Mouse (Mus musculus) neural tube, embryonic 12.5 days (tissue): Measurements from ENCODE around the gene Myof. TPM values are rescaled to one million over a fixed set of nuclear protein-coding genes. Genes with fewer than 3 reads are reported as not detected.

Source experiments
- ATAC-seq: fragments of 200-750 bp; cut with Nextera tagmentation; 2 replicates; pipeline ENCODE4 v1.8.0; 2017; ENCODE audit warnings: low read depth, mild to moderate bottlenecking, moderate TSS enrichment, moderate library complexity; ENCODE audit not compliant: low FRiP score
- H3K27ac ChIP-seq: fragments of 300-500 bp; sonication (generic); 2 replicates; pipeline ENCODE4 v1.5.1; 2016
- H3K27me3 ChIP-seq: fragments of 300-500 bp; sonication (generic); replicated peaks from 2 replicates; pipeline ENCODE4 v1.6.1; 2016; ENCODE audit warnings: mild to moderate bottlenecking
- H3K36me3 ChIP-seq: fragments of 300-500 bp; sonication (generic); 2 replicates; pipeline ENCODE4 v1.6.1; 2016; ENCODE audit warnings: mild to moderate bottlenecking
- H3K4me1 ChIP-seq: fragments of 300-500 bp; sonication (generic); 2 replicates; pipeline ENCODE4 v1.6.1; 2016
- H3K4me2 ChIP-seq: fragments of 300-500 bp; sonication (generic); replicated peaks from 2 replicates; pipeline ENCODE4 v1.6.1; 2016; ENCODE audit warnings: mild to moderate bottlenecking
- H3K4me3 ChIP-seq: fragments of 300-500 bp; sonication (generic); 2 replicates; pipeline ENCODE4 v1.5.1; 2016
- H3K9ac ChIP-seq: fragments of 300-500 bp; sonication (generic); 2 replicates; pipeline ENCODE4 v1.6.1; 2016; ENCODE audit warnings: mild to moderate bottlenecking
- H3K9me3 ChIP-seq: fragments of 300-500 bp; sonication (generic); 2 replicates; pipeline ENCODE4 v1.6.1; 2016; ENCODE audit warnings: mild to moderate bottlenecking
- WGBS: fragments of 180-500 bp; shearing (Covaris S2); methylation state at CpG from one replicate; pipeline ENCODE4 v1.1.7; 2016; 5-methylcytosine and 5-hydroxymethylcytosine counted together
- polyA plus RNA-seq: library from polyadenylated mRNA; unstranded; fragments of >200 nt; fragmentation: Nextera tagmentation; extraction: Ambion mirVana; gene quantifications from 2 replicates; pipeline ENCODE4 v1.2.1, GENCODE M21; 2016

The Myof gene
- polyA plus RNA-seq, 1 experiment from 2014 or later = 3.9 TPM

GRCm38 (mm10) chr19:37921098-37921497, 122.3 kb downstream of the Myof start:
- no peak overlapping the region for H3K4me3 ChIP-seq
- no peaks in the 10 kb centered on the region for H3K36me3 ChIP-seq
- no peak overlapping the region for H3K4me2 ChIP-seq
- no peak overlapping the region for H3K9ac ChIP-seq
- H3K27ac ChIP-seq = no peak overlapping the region
- no peak for ATAC-seq
- H3K27me3 ChIP-seq = no peaks in the 10 kb centered on the region
- no peaks in the 10 kb centered on the region for H3K4me1 ChIP-seq
- 27% methylated on average over 5 of the region's 5 CpGs for WGBS
- H3K9me3 ChIP-seq = no peaks in the 10 kb centered on the region

- Histone ChIP-seq H3K4me2 (no peak overlapping the region), H3K4me1 (no peaks in the 10 kb centered on the region), H3K9ac (no peak overlapping the region), H3K27ac (no peak overlapping the region), H3K27me3 (no peaks in the 10 kb centered on the region), H3K9me3 (no peaks in the 10 kb centered on the region), H3K4me3 (no peak overlapping the region), H3K36me3 (no peaks in the 10 kb centered on the region)
- ATAC-seq = no peak
- whole genome bisulfite sequencing = 61% methylated on average over 12 of the region's 12 CpGs
Measured at GRCm38 (mm10) chr19:37918515-37918932, 124.9 kb downstream of the Myof start.

DNA sequence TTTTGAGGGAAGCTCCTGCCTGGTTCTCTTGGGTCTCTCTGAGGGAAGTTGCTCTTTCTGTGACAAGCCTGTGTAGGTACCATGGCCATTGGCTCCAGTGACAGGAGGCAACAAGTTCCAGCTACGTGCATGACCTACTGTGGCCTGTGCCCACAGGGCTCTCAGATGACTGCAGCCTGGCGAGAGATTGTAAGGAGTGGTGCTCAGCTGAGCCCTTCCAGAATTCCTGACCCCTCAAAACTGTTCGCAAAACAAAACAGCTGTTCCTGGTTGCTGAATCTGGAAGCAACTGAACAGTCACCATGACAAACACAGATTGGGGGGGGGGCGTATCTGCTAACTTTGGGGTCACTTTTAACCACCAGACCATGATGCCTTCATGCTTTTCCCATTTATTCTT, 129.1 kb downstream of the Myof start:
- H3K9me3 ChIP-seq = no peaks in the 10 kb centered on the region
- no peak overlapping the region for H3K27ac ChIP-seq
- H3K9ac ChIP-seq = no peak overlapping the region
- no peak overlapping the region for H3K4me2 ChIP-seq
- no peak overlapping the region for H3K4me3 ChIP-seq
- H3K36me3 ChIP-seq = no peaks in the 10 kb centered on the region
- WGBS = 95% methylated on average over 4 of the region's 4 CpGs
- no peaks in the 10 kb centered on the region for H3K4me1 ChIP-seq
- H3K27me3 ChIP-seq = no peaks in the 10 kb centered on the region
- ATAC-seq = no peak

GRCm38 (mm10) chr19:37912501-37912900, 130.9 kb downstream of the Myof start:
- H3K27ac ChIP-seq = no peak overlapping the region
- no peak overlapping the region for H3K9ac ChIP-seq
- no peak overlapping the region for H3K4me2 ChIP-seq
- H3K36me3 ChIP-seq = no peaks in the 10 kb centered on the region
- ATAC-seq = no peak
- no peak overlapping the region for H3K4me3 ChIP-seq
- WGBS = 77% methylated on average over 6 of the region's 6 CpGs
- no peaks in the 10 kb centered on the region for H3K9me3 ChIP-seq
- H3K4me1 ChIP-seq = 0 out of 2 replicates have a peak, but pooled peaks cover 2% of the 10 kb centered on the region
- no peaks in the 10 kb centered on the region for H3K27me3 ChIP-seq

GRCm38 (mm10) chr19:37909830-37910261, 133.5 kb downstream of the Myof start:
- 69% methylated on average over 5 of the region's 5 CpGs for WGBS
- Histone ChIP-seq H3K36me3 (no peaks in the 10 kb centered on the region), H3K27ac (no peak overlapping the region), H3K4me1 (peaks cover 7% of the 10 kb centered on the region; the same call in 1 of the 2 replicates), H3K4me3 (no peak overlapping the region), H3K4me2 (no peak overlapping the region), H3K27me3 (no peaks in the 10 kb centered on the region), H3K9me3 (no peaks in the 10 kb centered on the region), H3K9ac (no peak overlapping the region)
- ATAC-seq = no peak

GRCm38 (mm10) chr19:37907451-37908320, 135.7 kb downstream of the Myof start:
- no peaks in the 10 kb centered on the region for H3K9me3 ChIP-seq
- H3K4me3 ChIP-seq = no peak overlapping the region
- no peak overlapping the region for H3K27ac ChIP-seq
- no peaks in the 10 kb centered on the region for H3K36me3 ChIP-seq
- no peak overlapping the region for H3K9ac ChIP-seq
- H3K27me3 ChIP-seq = no peaks in the 10 kb centered on the region
- H3K4me1 ChIP-seq = peaks cover 7% of the 10 kb centered on the region; the same call in 1 of the 2 replicates
- no peak for ATAC-seq
- 50% methylated on average over 17 of the region's 17 CpGs for WGBS
- no peak overlapping the region for H3K4me2 ChIP-seq

- Histone ChIP-seq H3K27me3 (no peaks in the 10 kb centered on the region), H3K4me2 (no peak overlapping the region), H3K9me3 (no peaks in the 10 kb centered on the region), H3K4me1 (peaks cover 7% of the 10 kb centered on the region; the same call in 1 of the 2 replicates), H3K4me3 (no peak overlapping the region), H3K27ac (no peak overlapping the region), H3K36me3 (no peaks in the 10 kb centered on the region), H3K9ac (no peak overlapping the region)
- no peak for ATAC-seq
- 59% methylated on average over 3 of the region's 3 CpGs for WGBS
Measured at GRCm38 (mm10) chr19:37906916-37907315, 136.5 kb downstream of the Myof start.

DNA sequence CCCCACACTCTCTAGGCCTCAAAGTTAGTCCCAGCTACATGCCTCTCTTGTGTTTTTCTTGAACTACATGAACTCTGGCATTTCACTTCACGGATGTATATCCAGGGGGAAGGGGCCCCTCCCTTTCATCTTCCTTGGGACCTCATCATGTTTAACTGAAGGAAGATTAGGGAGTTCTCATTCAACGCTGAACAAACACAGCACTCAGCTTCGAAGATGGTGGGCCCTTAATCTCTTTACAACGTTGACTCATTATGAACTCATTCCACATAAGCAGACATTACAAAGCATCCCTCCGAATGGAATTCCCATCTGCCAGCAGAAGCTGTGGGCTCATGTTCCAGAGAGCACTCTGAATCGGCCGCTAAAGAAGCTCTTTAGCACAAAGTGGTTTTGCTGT, 147.3 kb downstream of the Myof start:
- H3K36me3 ChIP-seq = no peaks in the 10 kb centered on the region
- no peaks in the 10 kb centered on the region; the same call in 1 of the 2 replicates for H3K27me3 ChIP-seq
- H3K9ac ChIP-seq = no peak overlapping the region
- H3K4me1 ChIP-seq = no peaks in the 10 kb centered on the region
- WGBS = 51% methylated on average over 7 of the region's 7 CpGs
- ATAC-seq = no peak
- H3K4me3 ChIP-seq = no peak overlapping the region
- no peak overlapping the region for H3K27ac ChIP-seq
- H3K4me2 ChIP-seq = no peak overlapping the region
- no peaks in the 10 kb centered on the region for H3K9me3 ChIP-seq

DNA sequence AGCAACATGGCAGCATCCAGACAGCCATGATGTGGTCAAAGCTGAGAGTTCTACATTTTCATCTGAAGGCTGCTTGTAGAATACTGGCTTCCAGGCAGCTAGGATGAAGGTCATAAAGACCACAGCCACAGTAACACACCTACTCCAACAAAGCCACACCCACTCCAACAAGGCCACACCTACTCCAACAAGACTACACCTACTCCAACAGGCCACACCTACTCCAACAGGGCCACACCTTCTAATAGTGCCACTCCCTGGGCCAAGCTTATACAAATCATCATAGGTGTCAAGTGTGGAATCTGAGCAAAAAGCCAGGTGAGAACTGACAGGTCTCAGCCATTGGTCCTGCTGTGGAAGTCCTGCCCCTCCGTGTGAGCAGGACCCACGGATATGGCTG, 152.4 kb downstream of the Myof start:
- Histone ChIP-seq H3K4me1 (no peaks in the 10 kb centered on the region), H3K27ac (no peak overlapping the region), H3K4me2 (no peak overlapping the region), H3K9ac (no peak overlapping the region), H3K9me3 (no peaks in the 10 kb centered on the region), H3K36me3 (no peaks in the 10 kb centered on the region), H3K27me3 (no peaks in the 10 kb centered on the region; the same call in 1 of the 2 replicates), H3K4me3 (no peak overlapping the region)
- ATAC-seq = no peak
- WGBS = 84% methylated on average over 2 of the region's 2 CpGs

DNA sequence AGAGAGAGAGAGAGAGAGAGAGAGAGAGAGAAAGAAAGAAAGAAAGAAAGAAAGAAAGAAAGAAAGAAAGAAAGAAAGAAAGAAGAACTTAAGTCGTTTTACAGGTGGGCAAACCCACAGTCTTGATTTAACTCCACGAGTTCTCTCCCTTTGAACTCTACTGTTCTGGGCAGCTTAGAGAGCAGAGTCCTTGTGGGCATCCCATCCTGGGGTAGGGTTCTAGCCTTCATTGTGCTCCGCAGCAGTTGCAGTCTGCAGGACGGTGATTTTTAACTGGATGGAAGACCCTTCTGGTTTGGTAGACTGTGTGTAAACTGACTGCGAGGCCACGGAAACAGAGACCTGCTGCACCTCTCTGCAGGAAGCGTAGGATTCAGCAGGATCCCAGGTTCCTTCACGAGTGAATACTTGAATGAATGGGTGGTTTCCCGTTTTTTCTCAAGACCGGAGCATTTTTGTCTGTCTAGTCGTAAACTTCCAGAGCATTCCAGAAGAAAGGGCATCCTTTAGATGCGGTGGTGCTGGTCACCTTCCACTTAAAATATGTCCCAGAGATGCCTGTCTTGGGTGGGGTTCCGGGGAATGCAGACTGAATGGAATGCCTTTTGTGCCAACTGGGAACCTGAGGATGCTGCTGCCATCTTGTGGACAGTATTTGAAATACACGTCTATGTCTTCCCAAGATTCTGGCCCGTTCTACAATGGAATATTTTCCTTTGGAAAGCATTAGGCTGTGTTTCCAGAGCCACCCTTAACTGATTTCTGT, 156.8 kb downstream of the Myof start:
- Histone ChIP-seq H3K27me3 (peaks cover 11% of the 10 kb centered on the region; the same call in 1 of the 2 replicates), H3K4me1 (no peaks in the 10 kb centered on the region), H3K4me3 (peak overlapping the region; percentile 25), H3K4me2 (peak overlapping the region; percentile 58), H3K36me3 (no peaks in the 10 kb centered on the region), H3K9me3 (no peaks in the 10 kb centered on the region), H3K27ac (no peak overlapping the region), H3K9ac (0 out of 2 replicates have a peak overlapping the region, but pooled peaks have one; percentile 22)
- ATAC-seq = peak; percentile 66
- WGBS = 10% methylated on average over 15 of the region's 15 CpGs

DNA sequence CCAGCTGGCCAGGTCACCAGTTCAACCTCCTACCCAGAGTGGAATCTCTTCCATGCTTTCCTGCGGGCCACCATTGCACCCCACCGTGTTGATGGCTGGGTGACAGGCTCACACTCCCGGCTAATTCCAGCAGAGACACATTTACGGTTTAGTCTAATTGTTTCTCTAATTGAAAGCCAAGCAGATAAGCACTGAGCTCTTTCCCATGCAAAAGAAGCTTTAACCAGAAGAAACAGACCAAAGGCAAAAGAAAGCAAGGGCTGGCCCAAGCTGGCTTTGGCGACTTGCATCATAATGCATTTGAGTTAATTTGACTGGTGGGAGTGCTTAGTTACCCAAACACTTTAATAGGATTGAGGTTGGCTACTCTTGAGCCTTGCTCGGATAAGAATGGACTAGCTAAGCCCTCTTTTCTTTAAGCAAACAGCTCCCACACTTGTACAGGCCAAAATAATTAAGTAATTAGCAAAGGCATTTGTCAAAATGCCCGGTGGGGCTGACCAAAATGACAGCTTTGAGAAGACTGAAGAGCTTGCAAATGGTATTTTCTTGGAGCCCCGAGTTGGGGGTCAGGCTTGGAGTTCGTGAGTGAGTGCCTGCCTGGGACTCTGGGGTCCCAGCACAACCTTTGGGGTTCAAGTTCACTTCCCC, 161.8 kb downstream of the Myof start:
- Histone ChIP-seq H3K27ac (no peak overlapping the region), H3K4me1 (peaks cover 9% of the 10 kb centered on the region), H3K4me2 (no peak overlapping the region), H3K9me3 (no peaks in the 10 kb centered on the region), H3K36me3 (no peaks in the 10 kb centered on the region), H3K4me3 (no peak overlapping the region), H3K27me3 (peaks cover 49% of the 10 kb centered on the region), H3K9ac (no peak overlapping the region)
- ATAC-seq = no peak
- 8% methylated on average over 9 of the region's 9 CpGs for WGBS
